Mouse (Mus musculus) left cerebral cortex, postnatal 10 days (tissue): ENCODE measurements around the gene Sox6. TPM values are rescaled to one million over a fixed set of nuclear protein-coding genes. Genes with fewer than 3 reads are reported as not detected.
"Not testable (repeated sequence)": the region's sequence is repeated elsewhere in the genome, so short reads cannot be mapped to it uniquely, and the experiment has no call there.

Source experiments
- DNase-seq, 2 experiments: peaks; one replicate each; pipeline ENCODE4 v3.0.0; 2021 to 2022; ENCODE audit warnings: low spot score in 2 of 2, mixed read lengths in 1 of 2; ENCODE audit errors: extremely low spot score in 1 of 2
- intact Hi-C: fragments of 180-260 bp; cut with DNase I; formaldehyde crosslinking; loops from one replicate; pipeline ENCODE4 v1.15.1; 2025
- total RNA-seq, 2 experiments: library from RNA; stranded (reverse); gene quantifications; 2 replicates each; pipeline ENCODE4 v1.2.3; 2021

The Sox6 gene
- total RNA-seq = 10 to 100 TPM; 40.7 to 45.6 TPM

GRCm38 (mm10) chr7:116038511-116038910 lies at the start of gene Sox6:
TSS of gene Sox6 (minus strand) at chr7:116038796.
- intact Hi-C loops = loop anchor here (5.0 to 10.0 kb wide), 4 partner anchors 284 to 671 kb away; no protein-coding TSS in a partner anchor
- DNase-seq = no peak

- intact Hi-C loops = not testable (repeated sequence)
Measured at GRCm38 (mm10) chr7:116084366-116084765, 45.8 kb upstream of the Sox6 start, which contains the start of gene Gm4353. TSS of gene Gm4353 (minus strand) at chr7:116084635.

DNA sequence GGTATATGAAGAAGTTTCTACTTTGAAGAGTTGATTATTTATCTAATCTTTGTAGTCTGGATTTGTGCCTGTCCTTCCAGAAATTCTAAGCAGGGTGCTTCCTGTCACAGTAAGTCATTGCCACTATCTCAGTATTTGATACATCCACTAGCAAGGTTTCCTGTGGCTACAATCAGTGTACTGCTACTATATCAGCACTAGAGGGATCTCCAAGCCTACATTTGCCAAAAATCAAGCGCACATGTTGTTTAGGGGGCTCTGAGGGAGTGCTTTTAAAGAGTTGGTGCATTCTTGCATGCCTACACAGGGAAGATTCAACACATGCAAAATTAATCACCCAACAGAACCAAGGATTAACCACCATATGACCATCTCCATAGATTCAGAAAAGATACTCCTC lies 22.1 kb upstream of the Sox6 start:
- intact Hi-C loops = no loop called here
- DNase-seq = no peak

More at GRCm38 (mm10) chr7:116084366-116084765, 45.8 kb upstream of the Sox6 start, which contains the start of gene Gm4353:
- not testable (repeated sequence) for DNase-seq

DNA sequence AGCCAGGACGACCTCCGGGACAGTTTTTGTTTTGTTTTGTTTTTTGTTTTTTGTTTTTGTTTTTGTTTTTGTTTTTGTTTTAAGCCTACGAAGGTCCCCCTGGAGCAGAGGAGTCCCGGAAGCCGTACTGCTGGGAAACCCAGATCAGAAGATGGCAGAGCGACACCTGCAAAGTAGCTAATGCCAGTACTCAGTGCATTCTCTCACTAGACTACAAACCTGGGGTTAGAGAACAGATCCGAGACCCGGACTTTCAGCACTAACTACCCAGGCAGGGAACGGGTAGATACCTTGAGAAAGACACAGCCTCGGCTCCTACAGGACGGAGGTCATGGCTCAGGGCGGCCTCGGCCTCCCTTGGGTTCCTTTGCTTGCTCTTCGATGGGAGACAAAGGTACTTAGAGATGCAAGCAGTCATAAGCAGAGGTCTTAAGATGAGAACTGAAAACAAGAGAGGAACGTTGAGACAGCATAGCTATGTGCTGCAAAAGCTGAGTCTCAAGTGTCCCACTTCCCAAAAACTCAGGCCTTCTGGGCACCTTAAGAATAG lies 1.9 kb upstream of the Sox6 start:
- DNase-seq = no peak
- intact Hi-C loops = no loop called here

GRCm38 (mm10) chr7:116039538-116040466 lies 1.2 kb upstream of the Sox6 start:
- intact Hi-C loops = loop anchor here (5.0 to 10.0 kb wide), 4 partner anchors 285 to 673 kb away; no protein-coding TSS in a partner anchor
- DNase-seq = peak; percentile 85

- intact Hi-C loops = loop anchor here (5.0 to 10.0 kb wide), 4 partner anchors 284 to 672 kb away; no protein-coding TSS in a partner anchor
Measured at GRCm38 (mm10) chr7:116039196-116039537, 571 bp upstream of the Sox6 start, which contains the start of gene 1110004F10Rik. TSS of gene 1110004F10Rik (plus strand) at chr7:116039397.

GRCm38 (mm10) chr7:116038024-116038423 lies 572 bp downstream of the Sox6 start:
- DNase-seq = no peak
- intact Hi-C loops = loop anchor here (5.0 to 10.0 kb wide), 4 partner anchors 283 to 671 kb away; no protein-coding TSS in a partner anchor

More at GRCm38 (mm10) chr7:116039196-116039537, 571 bp upstream of the Sox6 start, which contains the start of gene 1110004F10Rik:
- no peak for DNase-seq

GRCm38 (mm10) chr7:116036591-116037555 lies 1.7 kb downstream of the Sox6 start:
- intact Hi-C loops = loop anchor here (5.0 to 10.0 kb wide), 4 partner anchors 282 to 670 kb away; no protein-coding TSS in a partner anchor
- peak in 1 of 2 experiments; percentile 18 for DNase-seq

- intact Hi-C loops = loop anchor here (5.0 to 10.0 kb wide), 4 partner anchors 281 to 668 kb away; no protein-coding TSS in a partner anchor
- DNase-seq = no peak
Measured at GRCm38 (mm10) chr7:116035504-116035903, 3.1 kb downstream of the Sox6 start.

DNA sequence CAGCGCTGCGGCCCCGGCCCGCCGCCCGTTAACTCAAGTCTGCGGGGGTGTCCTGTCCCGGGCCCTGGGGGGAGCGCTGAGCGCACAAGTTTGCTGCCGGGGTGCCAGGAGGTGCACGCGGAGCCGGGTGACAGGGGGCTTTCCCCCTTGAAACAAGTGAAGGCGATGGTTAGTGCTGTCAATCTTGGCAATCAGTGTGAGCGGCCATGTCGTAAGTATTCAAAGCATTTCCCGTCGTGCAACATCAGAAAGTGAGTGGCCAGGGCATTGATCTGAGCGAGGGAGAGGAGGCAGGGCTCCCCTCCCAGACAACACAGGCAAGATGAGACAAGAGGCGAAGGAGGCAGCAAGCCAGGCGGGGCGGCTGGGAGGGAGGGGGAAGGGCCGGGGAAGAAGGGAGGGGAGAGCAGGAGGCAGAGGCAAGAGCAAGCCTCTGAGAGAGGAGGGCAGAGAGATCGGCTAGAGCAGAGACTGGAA lies 4.3 kb downstream of the Sox6 start:
- DNase-seq = peak; percentile 36 to 61
- intact Hi-C loops = loop anchor here (5.0 to 10.0 kb wide), 4 partner anchors 280 to 1162 kb away; no protein-coding TSS in a partner anchor

DNA sequence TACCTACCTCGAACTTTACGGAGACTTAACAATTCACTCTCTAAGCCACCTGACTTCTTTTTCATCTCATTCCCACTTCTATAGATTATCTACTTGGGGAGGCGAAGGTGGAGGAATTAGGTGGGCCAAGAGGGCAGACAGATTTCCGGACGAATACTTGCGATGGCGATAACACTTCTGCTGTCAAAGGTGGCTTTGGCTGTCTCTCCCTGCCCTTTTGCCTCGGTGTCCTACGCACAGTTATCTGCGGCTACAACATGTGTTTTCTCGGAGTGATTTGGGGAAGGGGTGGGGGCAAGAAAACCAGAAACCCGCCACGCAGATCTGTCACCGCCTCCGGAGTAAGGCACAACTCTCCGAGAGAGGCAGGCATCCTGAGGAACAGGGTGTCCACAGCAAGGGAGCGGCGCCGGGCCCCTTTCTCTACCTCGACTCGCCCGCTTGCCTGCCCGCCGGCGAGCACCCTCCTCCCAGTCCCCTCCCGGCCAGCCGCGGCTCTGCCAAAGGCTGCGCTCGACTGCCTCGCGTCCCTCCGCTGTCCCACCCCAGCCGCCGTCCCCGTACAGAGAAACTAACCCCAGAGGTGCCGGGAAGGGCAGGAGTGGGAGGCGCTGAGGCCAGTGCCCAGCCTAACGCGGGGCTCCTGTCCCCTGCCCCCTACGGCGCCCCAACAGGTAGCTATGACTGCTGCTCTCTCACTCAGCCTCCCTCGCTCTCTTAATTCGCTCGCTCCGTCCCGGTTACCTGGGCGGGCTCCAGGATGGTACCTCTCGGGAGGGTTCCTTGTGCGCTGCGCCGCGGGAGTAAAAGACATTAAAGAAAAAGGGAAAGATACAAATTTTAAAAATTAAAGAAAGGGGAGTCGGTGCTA lies 5.0 kb downstream of the Sox6 start:
- DNase-seq = peak; percentile 22 to 72
- intact Hi-C loops = loop anchor here (2.0 to 10.0 kb wide), 5 partner anchors 279 to 1161 kb away; no protein-coding TSS in a partner anchor

- intact Hi-C loops = loop anchor here (2.0 to 10.0 kb wide), 5 partner anchors 278 to 1160 kb away; no protein-coding TSS in a partner anchor
- DNase-seq = peak; percentile 73 to 77
Measured at GRCm38 (mm10) chr7:116032596-116033307, 5.8 kb downstream of the Sox6 start.

- DNase-seq = peak in 1 of 2 experiments; percentile 61
Measured at GRCm38 (mm10) chr7:116031718-116032595, 6.6 kb downstream of the Sox6 start.

GRCm38 (mm10) chr7:116031388-116031717 lies 7.2 kb downstream of the Sox6 start:
- no peak for DNase-seq
- intact Hi-C loops = loop anchor here (5.0 to 10.0 kb wide), 4 partner anchors 277 to 1159 kb away; no protein-coding TSS in a partner anchor

More at GRCm38 (mm10) chr7:116031718-116032595, 6.6 kb downstream of the Sox6 start:
- intact Hi-C loops = loop anchor here (2.0 to 10.0 kb wide), 5 partner anchors 277 to 1160 kb away; no protein-coding TSS in a partner anchor
